9 mouse cellular contexts compared by ENCODE assay signal in the genomic region with DNA sequence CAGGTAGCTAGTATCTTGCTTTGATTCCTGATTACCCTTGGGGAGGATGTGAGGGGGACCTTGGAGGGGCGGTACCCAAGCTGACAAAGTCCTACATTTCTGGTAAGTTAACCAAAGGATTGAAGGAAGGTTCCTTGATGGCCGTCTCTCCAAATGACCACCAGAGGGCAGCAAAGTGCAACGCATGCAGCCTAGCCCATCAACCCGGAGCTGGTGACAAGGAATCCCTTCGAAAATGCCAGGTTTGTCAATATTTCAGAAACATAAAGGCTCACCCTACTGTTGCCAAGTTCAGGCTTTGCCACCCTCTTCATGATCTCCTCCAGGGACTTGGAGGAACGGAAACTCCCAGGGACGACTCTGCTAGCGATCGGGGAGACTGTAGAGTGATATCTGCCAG. TPM values are rescaled to one million over a fixed set of nuclear protein-coding genes. Genes with fewer than 3 reads are reported as not detected.
DNase-seq lines count a peak whose midpoint lies in the region; ATAC-seq lines count a peak whose summit lies in the region.
"Had no signal": no experiment of that assay in that cellular context is flagged by ENCODE, and none has a peak within 500 bp of the region (broad histone marks: within the 10 kb centered on the region; RNA-seq: fewer than 3 reads in every experiment).

No protein-coding gene starts in this region.

- H3K9ac ChIP-seq in hindbrain, embryonic 12.5 days = no peak overlapping the region
- H3K9ac ChIP-seq: neural tube, embryonic 12.5 days had no signal

- no peak for ATAC-seq in hindbrain, embryonic 12.5 days (ENCODE audit: low FRiP score)
- ATAC-seq in megakaryocyte progenitor cell, adult 5-6 weeks (replicated peaks; ENCODE audit: poor library complexity) = peak; percentile 74

- DNase-seq in R1 (ENCODE audit: low read depth, low spot score) = peak; percentile 81
- peak; percentile 79 for DNase-seq in cerebellum, adult 9-11 months
- DNase-seq in frontal cortex, postnatal 25 days (ENCODE audit: low spot score in 2 of 2) = peak; percentile 64 to 78
- DNase-seq in layer of hippocampus, postnatal 25 days (ENCODE audit: extremely low spot score in 1 of 2, low spot score in 1 of 2) = peak; percentile 69 to 79
- DNase-seq in right cerebral cortex, postnatal 14 days = peak; percentile 79
- DNase-seq in urinary bladder, postnatal 4 days (ENCODE audit: low spot score in 2 of 2) = peak; percentile 49 to 72

- H3K27ac ChIP-seq in hindbrain, embryonic 12.5 days = no peak overlapping the region
- H3K27ac ChIP-seq: neural tube, embryonic 12.5 days had no signal

- no peak overlapping the region for H3K4me3 ChIP-seq in hindbrain, embryonic 12.5 days
- H3K4me3 ChIP-seq: neural tube, embryonic 12.5 days had no signal

- H3K4me2 ChIP-seq in hindbrain, embryonic 12.5 days (replicated peaks) = 0 out of 2 replicates have a peak overlapping the region, but pooled peaks have one; percentile 13
- H3K4me2 ChIP-seq: neural tube, embryonic 12.5 days had no signal

- H3K4me1 ChIP-seq in hindbrain, embryonic 12.5 days = no peaks in the 10 kb centered on the region
- H3K4me1 ChIP-seq: neural tube, embryonic 12.5 days had no signal

- 29% methylated on average over 9 of the region's 9 CpGs for WGBS in hindbrain, embryonic 12.5 days

- H3K27me3 ChIP-seq in hindbrain, embryonic 12.5 days = peaks cover 46% of the 10 kb centered on the region

- no peaks in the 10 kb centered on the region for H3K36me3 ChIP-seq in hindbrain, embryonic 12.5 days
- H3K36me3 ChIP-seq: neural tube, embryonic 12.5 days had no signal

- H3K9me3 ChIP-seq in hindbrain, embryonic 12.5 days (replicated peaks) = no peaks in the 10 kb centered on the region
- H3K9me3 ChIP-seq: neural tube, embryonic 12.5 days had no signal

RNA-seq across cellular contexts. Expression of gene Tspan17, which starts 10.5 kb away (rescaled TPM):
- 30.0 and 35.0 TPM in 2 replicates for polyA plus RNA-seq in hindbrain, embryonic 12.5 days (2016; fragmentation: Nextera tagmentation; extraction: Ambion mirVana)
- total RNA-seq in layer of hippocampus, postnatal 25 days (2021) = 100 to 1,000 TPM in 1 of 2 experiments, 10 to 100 TPM in 1; 97.2 to 104 TPM
- total RNA-seq in megakaryocyte progenitor cell, adult 5-6 weeks (2015) = 0.30 and 0.73 TPM in 2 replicates
- total RNA-seq in megakaryocyte progenitor cell, adult 5-6 weeks (2017) = 0.71 and 3.0 TPM in 2 replicates

RNA-seq across cellular contexts. Expression of gene Eif4e1b, which starts 15.9 kb away (rescaled TPM):
- not detected in 2 replicates for polyA plus RNA-seq in hindbrain, embryonic 12.5 days (2016; fragmentation: Nextera tagmentation; extraction: Ambion mirVana)
- not detected for total RNA-seq in layer of hippocampus, postnatal 25 days (2021)
- not detected in 2 replicates for total RNA-seq in megakaryocyte progenitor cell, adult 5-6 weeks (2015)
- total RNA-seq in megakaryocyte progenitor cell, adult 5-6 weeks (2017) = not detected in 2 replicates
- polyA plus RNA-seq: neural tube, embryonic 12.5 days had no signal

RNA-seq across cellular contexts. Expression of gene Sncb, which starts 33.3 kb away (rescaled TPM):
- 2.5 and 2.9 TPM in 2 replicates for polyA plus RNA-seq in hindbrain, embryonic 12.5 days (2016; fragmentation: Nextera tagmentation; extraction: Ambion mirVana)
- 100 to 1,000 TPM; 652 to 677 TPM for total RNA-seq in layer of hippocampus, postnatal 25 days (2021)
- not detected in 2 replicates for total RNA-seq in megakaryocyte progenitor cell, adult 5-6 weeks (2015)
- total RNA-seq in megakaryocyte progenitor cell, adult 5-6 weeks (2017) = not detected in 2 replicates

RNA-seq across cellular contexts. Expression of gene Gprin1, which starts 50.0 kb away (rescaled TPM):
- polyA plus RNA-seq in hindbrain, embryonic 12.5 days (2016; fragmentation: Nextera tagmentation; extraction: Ambion mirVana) = 26.0 and 30.7 TPM in 2 replicates
- 100 to 1,000 TPM; 149 to 152 TPM for total RNA-seq in layer of hippocampus, postnatal 25 days (2021)
- total RNA-seq in megakaryocyte progenitor cell, adult 5-6 weeks (2015) = not detected in 2 replicates
- not detected in 2 replicates for total RNA-seq in megakaryocyte progenitor cell, adult 5-6 weeks (2017)

Comparison
In these comparisons a context has a peak if more than half of its experiments do, and no peak if none do; other contexts are left out.
1. RNA of gene Tspan17, which starts 10.5 kb away (total RNA-seq): 97.2 to 104 TPM in layer of hippocampus, postnatal 25 days; 0.30 to 3.0 TPM in megakaryocyte progenitor cell, adult 5-6 weeks; every median in the first group is over 10 times any median in the second.
2. RNA of gene Sncb, which starts 33.3 kb away (total RNA-seq): 652 to 677 TPM in layer of hippocampus, postnatal 25 days; not detected in megakaryocyte progenitor cell, adult 5-6 weeks; every median in the first group is over 100 times any median in the second.
3. Peak in every context shown above with its lines, with median percentiles within 50 percentile points of each other: DNase-seq.